Mouse (Mus musculus) hindbrain, embryonic 16.5 days (tissue): ENCODE results near the gene Sh3bgr. TPM values are rescaled to one million over a fixed set of nuclear protein-coding genes. Genes with fewer than 3 reads are reported as not detected.

ENCODE experiments used
- ATAC-seq: fragments of 200-750 bp; cut with Nextera tagmentation; 2 replicates; pipeline ENCODE4 v1.8.0; 2017; ENCODE audit warnings: moderate TSS enrichment, moderate library complexity
- H3K27ac ChIP-seq: fragments of 300-500 bp; sonication (generic); 2 replicates; pipeline ENCODE4 v1.5.1; 2014; ENCODE audit warnings: low read depth, mild to moderate bottlenecking, control low read depth, low read length, moderate library complexity
- H3K27me3 ChIP-seq: fragments of 300-500 bp; sonication (generic); replicated peaks from 2 replicates; pipeline ENCODE4 v1.6.1; 2014; ENCODE audit warnings: low read length; ENCODE audit not compliant: control insufficient read depth, insufficient read depth
- H3K36me3 ChIP-seq: fragments of 300-500 bp; sonication (generic); 2 replicates; pipeline ENCODE4 v1.6.1; 2014; ENCODE audit warnings: mild to moderate bottlenecking, low read length, moderate library complexity, mixed read lengths; ENCODE audit not compliant: control insufficient read depth, insufficient read depth
- H3K4me1 ChIP-seq: fragments of 300-500 bp; sonication (generic); 2 replicates; pipeline ENCODE4 v1.6.1; 2014; ENCODE audit warnings: low read depth, low read length; ENCODE audit not compliant: control insufficient read depth, insufficient read depth
- H3K4me2 ChIP-seq: fragments of 300-500 bp; sonication (generic); 2 replicates; pipeline ENCODE4 v1.6.1; 2014; ENCODE audit warnings: mild to moderate bottlenecking, low read length, control low read depth, moderate library complexity
- H3K4me3 ChIP-seq: fragments of 300-500 bp; sonication (generic); 2 replicates; pipeline ENCODE4 v1.5.1; 2014; ENCODE audit warnings: mild to moderate bottlenecking, low read length, control low read depth, moderate library complexity
- H3K9ac ChIP-seq: fragments of 300-500 bp; sonication (generic); 2 replicates; pipeline ENCODE4 v1.6.1; 2014; ENCODE audit warnings: low read depth, mild to moderate bottlenecking, control low read depth, low read length, moderate library complexity
- H3K9me3 ChIP-seq: fragments of 300-500 bp; sonication (generic); 2 replicates; pipeline ENCODE4 v1.6.1; 2014; ENCODE audit warnings: mild to moderate bottlenecking, low read length, moderate library complexity; ENCODE audit not compliant: control insufficient read depth
- WGBS: fragments of 180-500 bp; shearing (Covaris S2); extraction: QIAGEN DNeasy Blood & Tissue Kit; methylation state at CpG from one replicate; pipeline ENCODE4 v1.1.7; 2014; 5-methylcytosine and 5-hydroxymethylcytosine counted together
- polyA plus RNA-seq: library from polyadenylated mRNA; unstranded; fragments of >200 nt; fragmentation: Nextera tagmentation; extraction: Ambion mirVana; gene quantifications from 2 replicates; pipeline ENCODE4 v1.2.1, GENCODE M21; 2015

Sh3bgr gene
- polyA plus RNA-seq, 1 experiment from 2014 or later, result 1.8 TPM

DNA sequence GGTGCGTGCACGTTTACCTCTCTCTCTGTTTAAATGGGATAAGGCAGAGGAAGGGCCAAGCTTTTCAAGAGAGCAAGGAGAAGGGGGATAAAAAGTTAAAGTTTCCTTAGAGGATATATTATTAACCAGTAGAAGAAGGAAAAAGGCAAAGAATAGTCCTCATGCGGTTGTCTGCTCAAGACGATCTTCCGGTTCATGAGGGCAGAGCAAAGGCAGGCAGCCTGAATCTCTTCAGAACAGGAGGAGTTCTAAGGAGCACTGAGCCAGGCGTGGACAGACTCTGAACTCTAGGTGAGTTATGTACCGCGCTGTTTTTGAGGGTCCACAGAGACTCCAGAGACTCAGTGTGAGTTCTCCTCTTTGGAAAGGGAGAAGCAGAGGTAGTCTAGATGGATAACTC lies 58.2 kb downstream of the Sh3bgr start:
- no peaks in the 10 kb centered on the region for H3K4me1 ChIP-seq
- 91% methylated on average over 8 of the region's 8 CpGs for WGBS

DNA sequence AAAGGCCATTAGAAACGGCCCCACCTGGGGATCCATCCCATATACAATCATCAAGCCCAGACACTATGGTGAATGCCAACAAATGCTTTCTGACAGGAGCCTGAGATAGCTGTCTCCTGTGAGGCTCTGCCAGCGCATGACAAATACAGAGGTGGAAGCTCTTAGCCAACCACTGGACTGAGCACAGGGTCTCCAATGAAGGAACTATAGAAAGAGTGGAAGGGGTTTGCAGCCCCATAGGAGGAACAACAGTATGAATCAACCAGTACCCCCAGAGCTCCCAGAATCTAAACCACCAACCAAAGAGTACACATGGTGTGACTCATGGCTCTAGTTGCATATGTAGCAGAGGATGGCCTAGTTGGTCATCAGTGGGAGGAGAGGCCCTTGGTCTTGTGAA lies 71.5 kb downstream of the Sh3bgr start:
- 92% methylated on average over 2 of the region's 2 CpGs for WGBS
- Histone ChIP-seq H3K4me3 (no peak overlapping the region), H3K9ac (no peak overlapping the region), H3K36me3 (no peaks in the 10 kb centered on the region), H3K9me3 (no peaks in the 10 kb centered on the region), H3K27ac (no peak overlapping the region), H3K4me1 (peaks cover 3% of the 10 kb centered on the region; the same call in 1 of the 2 replicates), H3K27me3 (no peaks in the 10 kb centered on the region; the same call in 1 of the 2 replicates), H3K4me2 (no peak overlapping the region)
- no peak for ATAC-seq

More for the DNA sequence above, 58.2 kb downstream of the Sh3bgr start:
- Histone ChIP-seq H3K36me3 (no peaks in the 10 kb centered on the region), H3K4me2 (no peak overlapping the region), H3K4me3 (no peak overlapping the region), H3K27ac (no peak overlapping the region), H3K9ac (no peak overlapping the region), H3K27me3 (no peaks in the 10 kb centered on the region), H3K9me3 (no peaks in the 10 kb centered on the region)
- ATAC-seq, result no peak

DNA sequence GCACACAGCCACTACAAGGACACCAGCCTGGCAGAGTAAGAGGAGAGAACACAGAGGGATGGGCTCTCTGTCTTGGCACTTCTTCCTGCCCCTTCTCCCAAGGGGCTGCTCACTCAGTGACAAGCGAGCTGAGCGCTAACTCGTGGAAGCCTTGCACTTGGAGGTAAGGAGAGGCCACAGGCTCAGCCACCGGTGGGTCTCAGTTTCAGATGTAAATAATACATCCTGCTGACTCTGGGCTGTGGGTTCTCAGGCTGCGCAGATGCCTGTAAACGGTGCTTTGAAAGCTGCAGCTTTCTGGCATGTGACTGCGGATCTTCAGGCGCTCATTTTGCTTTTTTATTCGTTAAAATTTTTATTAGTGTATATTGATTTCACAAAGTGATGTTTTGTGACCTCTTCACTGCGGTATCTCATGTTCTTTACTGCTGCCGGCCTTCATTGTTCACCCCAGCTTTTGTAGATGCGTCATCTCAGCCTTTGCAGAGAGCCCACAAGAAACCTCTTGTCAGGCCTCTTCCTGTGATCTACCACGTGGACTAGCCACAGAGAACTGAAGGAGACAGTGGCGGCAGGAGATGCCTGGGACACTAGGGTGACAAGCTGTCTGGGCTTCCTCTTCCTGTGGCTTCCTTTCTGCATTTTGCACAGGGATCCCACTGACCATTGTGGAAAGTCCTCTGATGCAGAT lies 72.8 kb downstream of the Sh3bgr start:
- no peak for ATAC-seq
- no peaks in the 10 kb centered on the region for H3K9me3 ChIP-seq
- no peak overlapping the region for H3K9ac ChIP-seq
- H3K4me3 ChIP-seq, result no peak overlapping the region
- no peaks in the 10 kb centered on the region; the same call in 1 of the 2 replicates for H3K27me3 ChIP-seq
- 54% methylated on average over 14 of the region's 14 CpGs for WGBS
- H3K36me3 ChIP-seq, result no peaks in the 10 kb centered on the region
- no peak overlapping the region for H3K27ac ChIP-seq
- no peak overlapping the region for H3K4me2 ChIP-seq
- H3K4me1 ChIP-seq, result peaks cover 3% of the 10 kb centered on the region; the same call in 1 of the 2 replicates

DNA sequence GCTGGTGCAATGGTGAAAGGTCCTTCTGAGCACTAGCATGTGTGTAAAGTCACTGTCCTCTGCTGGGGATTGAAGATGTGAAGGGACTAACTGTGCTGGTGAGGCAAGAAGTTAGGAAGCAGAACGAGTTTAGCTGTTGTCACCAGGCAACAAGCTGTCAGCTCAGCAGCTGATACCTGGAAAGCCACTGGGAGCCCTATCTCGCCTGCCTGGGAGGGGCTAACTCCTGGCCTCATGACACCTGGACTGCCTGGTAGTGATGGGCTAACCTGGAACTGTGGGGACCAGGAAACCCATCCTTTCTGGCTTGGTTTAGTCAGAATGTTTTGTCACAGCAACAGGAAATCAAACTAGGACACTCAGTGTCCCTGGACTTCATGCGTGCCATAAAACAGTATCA lies 76.3 kb downstream of the Sh3bgr start:
- peaks cover 14% of the 10 kb centered on the region for H3K4me1 ChIP-seq
- 69% methylated on average over 3 of the region's 3 CpGs for WGBS
- H3K9ac ChIP-seq, result no peak overlapping the region
- no peaks in the 10 kb centered on the region; the same call in 1 of the 2 replicates for H3K27me3 ChIP-seq
- H3K4me2 ChIP-seq, result no peak overlapping the region
- H3K36me3 ChIP-seq, result no peaks in the 10 kb centered on the region
- H3K4me3 ChIP-seq, result no peak overlapping the region
- no peaks in the 10 kb centered on the region for H3K9me3 ChIP-seq
- no peak overlapping the region for H3K27ac ChIP-seq
- no peak for ATAC-seq

Other genes with a start within 250 kb of the Sh3bgr start
- gene Psmg1, start 209.5 kb upstream of the Sh3bgr start, polyA plus RNA-seq, result 60.3 and 64.2 TPM in 2 replicates
- 208 and 216 TPM in 2 replicates for gene Brwd1, start 117.9 kb upstream of the Sh3bgr start, polyA plus RNA-seq
- gene Hmgn1, start 72.7 kb upstream of the Sh3bgr start, polyA plus RNA-seq, result 256 and 284 TPM in 2 replicates
- 227 and 233 TPM in 2 replicates for gene Wrb, start 55.0 kb upstream of the Sh3bgr start, polyA plus RNA-seq
- gene Lca5l, start 8.2 kb upstream of the Sh3bgr start, polyA plus RNA-seq, result 1.6 and 1.7 TPM in 2 replicates
- gene B3galt5, start 35.4 kb downstream of the Sh3bgr start, polyA plus RNA-seq, result 6.0 and 6.4 TPM in 2 replicates
- 0.09 and 0.11 TPM in 2 replicates for gene Itgb2l, start 243.2 kb downstream of the Sh3bgr start, polyA plus RNA-seq